8 mouse cellular contexts compared by ENCODE assay signal in the genomic region with DNA sequence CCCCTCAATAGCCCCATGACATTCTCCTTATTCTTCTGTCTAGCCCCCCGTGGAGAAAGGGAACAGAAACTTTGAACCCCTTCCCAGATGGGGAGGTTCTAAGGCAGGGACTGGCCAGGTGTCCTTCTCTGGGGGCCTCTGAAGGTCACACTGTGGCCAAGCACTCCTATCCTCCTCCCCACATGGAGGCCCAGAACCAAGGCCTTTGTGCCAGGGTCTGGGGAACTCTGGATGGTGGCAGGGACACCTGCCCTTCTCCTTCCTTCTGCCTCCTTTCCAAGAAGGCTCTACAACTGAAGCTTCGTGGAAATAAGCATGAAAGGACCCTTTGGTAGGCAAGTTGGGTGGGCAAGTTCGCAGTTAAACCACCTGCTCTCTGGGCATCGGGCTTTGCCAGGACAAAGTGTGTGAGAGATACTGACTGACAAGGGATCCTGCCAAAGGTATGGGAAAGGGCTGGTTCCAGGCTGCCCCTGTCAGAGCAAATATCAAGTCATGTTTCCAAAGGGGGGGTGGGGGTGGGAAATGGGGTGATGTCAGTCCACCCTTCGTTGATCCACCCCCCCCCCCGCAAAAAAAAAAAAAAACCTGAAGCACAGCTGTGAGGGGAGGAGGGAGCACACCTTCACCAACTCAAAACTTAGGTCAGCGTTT. TPM values are rescaled to one million over a fixed set of nuclear protein-coding genes. Genes with fewer than 3 reads are reported as not detected.
DNase-seq lines count a peak whose midpoint lies in the region; ATAC-seq and TF ChIP-seq lines count a peak whose summit lies in the region.

No protein-coding gene starts in this region.

- no peak overlapping the region for H3K27ac ChIP-seq in bone marrow, adult 2 months (ENCODE audit: control insufficient read depth, insufficient read depth, low read depth, low read length, poor library complexity)
- H3K27ac ChIP-seq in hindbrain, embryonic 10.5 days, result peak overlapping the region; percentile 97
- H3K27ac ChIP-seq in liver, embryonic 13.5 days, result peak overlapping the region; percentile 87

- DNase-seq in embryo, embryonic 9.5 days (ENCODE audit: extremely low spot score), result peak; percentile 29
- DNase-seq in embryo, embryonic 10 days (ENCODE audit: low spot score), result no peak
- DNase-seq in hindbrain, embryonic 10.5 days (ENCODE audit: low spot score), result peak; percentile 14
- DNase-seq in liver, embryonic 13.5 days, result no peak
- DNase-seq in right cerebral cortex, postnatal 36 days (ENCODE audit: low spot score in 2 of 2), result no peak
- DNase-seq in layer of hippocampus, postnatal 14 days (ENCODE audit: low spot score in 2 of 2), result no peak
- DNase-seq in left cerebral cortex, postnatal 14 days (ENCODE audit: low spot score in 2 of 2), result no peak

- H3K4me3 ChIP-seq in bone marrow, adult 2 months (replicated peaks; ENCODE audit: control insufficient read depth, low read depth, low read length), result peak overlapping the region; percentile 49
- peak overlapping the region; percentile 83 for H3K4me3 ChIP-seq in hindbrain, embryonic 10.5 days
- peak overlapping the region; percentile 82 for H3K4me3 ChIP-seq in liver, embryonic 13.5 days (replicated peaks)

- no peaks in the 10 kb centered on the region for H3K9me3 ChIP-seq in hindbrain, embryonic 10.5 days
- H3K9me3 ChIP-seq in liver, embryonic 13.5 days (replicated peaks), result no peaks in the 10 kb centered on the region

- H3K4me2 ChIP-seq in liver, embryonic 13.5 days, result peak overlapping the region; percentile 98

- peaks cover 11% of the 10 kb centered on the region for H3K27me3 ChIP-seq in hindbrain, embryonic 10.5 days (ENCODE audit: insufficient read depth, poor library complexity, severe bottlenecking)
- H3K27me3 ChIP-seq in liver, embryonic 13.5 days, result 0 out of 2 replicates have a peak, but pooled peaks cover 2% of the 10 kb centered on the region

- peaks cover 39% of the 10 kb centered on the region for H3K36me3 ChIP-seq in hindbrain, embryonic 10.5 days
- H3K36me3 ChIP-seq in liver, embryonic 13.5 days, result peaks cover 24% of the 10 kb centered on the region

- ATAC-seq in liver, embryonic 13.5 days (ENCODE audit: low read depth), result no peak

- TF ChIP-seq POLR2A in bone marrow, adult 2 months (IDR thresholded peaks at IDR 0.05; ENCODE audit: borderline replicate concordance, control insufficient read depth, low read depth, low read length), result no peak

- intact Hi-C loops in left cerebral cortex, postnatal 14 days (cut with DNase I), result loop anchor here (5.0 kb wide), 2 partner anchors 103 to 222 kb away; no protein-coding TSS in a partner anchor

- no peak for TF ChIP-seq CTCF in bone marrow, adult 2 months (IDR thresholded peaks at IDR 0.05; ENCODE audit: control insufficient read depth, insufficient read depth, low read length)

- H3K9ac ChIP-seq in liver, embryonic 13.5 days, result peak overlapping the region; percentile 89

- WGBS in bone marrow, adult 2 months, result 20% methylated on average over 7 of the region's 7 CpGs
- WGBS in hindbrain, embryonic 10.5 days, result 17% methylated on average over 7 of the region's 7 CpGs
- 23% methylated on average over 7 of the region's 7 CpGs for WGBS in liver, embryonic 13.5 days (ENCODE audit: insufficient replicate concordance)

- H3K4me1 ChIP-seq in bone marrow, adult 2 months (ENCODE audit: control insufficient read depth, insufficient read depth, low read length), result no peaks in the 10 kb centered on the region
- H3K4me1 ChIP-seq in hindbrain, embryonic 10.5 days (replicated peaks), result peaks cover 86% of the 10 kb centered on the region
- peaks cover 87% of the 10 kb centered on the region for H3K4me1 ChIP-seq in liver, embryonic 13.5 days (replicated peaks)

RNA-seq across cellular contexts. Expression of a gene that starts 2.5 kb away (rescaled TPM):
- polyA plus RNA-seq in bone marrow, adult 2 months (2011; ENCODE audit: insufficient read depth, insufficient read length, low replicate concordance, missing spikeins), result 18.2 and 18.8 TPM in 2 replicates
- 2.0 TPM in 2 replicates for polyA plus RNA-seq in hindbrain, embryonic 10.5 days (2016; fragmentation: Nextera tagmentation; extraction: Ambion mirVana)
- 1.2 and 1.3 TPM in 2 replicates for polyA plus RNA-seq in liver, embryonic 13.5 days (2015; fragmentation: Nextera tagmentation; extraction: Ambion mirVana)
- 10 to 100 TPM; 79.6 to 96.5 TPM for total RNA-seq in layer of hippocampus, postnatal 14 days (2021)
- total RNA-seq in left cerebral cortex, postnatal 14 days (2021), result 10 to 100 TPM; 88.1 to 94.7 TPM

Comparison
In these comparisons a context has a peak if more than half of its experiments do, and no peak if none do; other contexts are left out.
1. DNase-seq: peak in embryo, embryonic 9.5 days (single experiment) and hindbrain, embryonic 10.5 days (single experiment); none in embryo, embryonic 10 days (single experiment), liver, embryonic 13.5 days (single experiment), right cerebral cortex, postnatal 36 days (0 of 2), layer of hippocampus, postnatal 14 days (0 of 2) and left cerebral cortex, postnatal 14 days (0 of 2).
2. Peak in every context shown above with its lines, with median percentiles within 50 percentile points of each other: H3K4me3 ChIP-seq.